Mouse (Mus musculus): ENCODE results near the gene Ppara.

- TF ChIP-seq GATA1 (IDR thresholded peaks at IDR 0.05; ENCODE audit: borderline replicate concordance, low read length) (no peak), FLI1 (IDR thresholded peaks at IDR 0.05; ENCODE audit: low read length) (no peak)
Measured at GRCm38 (mm10) chr15:85724271-85725165, 10.3 kb upstream of the Ppara start.

All from megakaryocyte, embryonic 14.5 days (primary cell).